Mouse (Mus musculus): Measurements from ENCODE around the gene Slc23a2. TPM values are rescaled to one million over a fixed set of nuclear protein-coding genes. Genes with fewer than 3 reads are reported as not detected.
A peak's percentile ranks its signal among the peaks of the same experiment; 100 is the strongest.

Slc23a2 gene
- 8.8 and 8.9 TPM in 2 replicates for polyA plus RNA-seq (2016; fragmentation: Nextera tagmentation; extraction: Ambion mirVana)

- WGBS, result under 1% methylated on average over 63 of the region's 68 CpGs
Measured at GRCm38 (mm10) chr2:132144971-132145691, at the start of gene Slc23a2. Slc23a2 (minus strand) TSS chr2:132145108.

GRCm38 (mm10) chr2:132190602-132191161 is 45.8 kb upstream of the Slc23a2 start:
- H3K9me3 ChIP-seq, result no peaks in the 10 kb centered on the region
- DNase-seq (ENCODE audit: low spot score), result no peak
- H3K36me3 ChIP-seq (replicated peaks), result no peaks in the 10 kb centered on the region
- no peaks in the 10 kb centered on the region for H3K4me1 ChIP-seq
- WGBS, result 84% methylated on average over 3 of the region's 3 CpGs
- H3K27me3 ChIP-seq (replicated peaks; ENCODE audit: low read depth, poor library complexity, severe bottlenecking), result no peaks in the 10 kb centered on the region
- H3K27ac ChIP-seq (replicated peaks), result no peak overlapping the region
- H3K4me3 ChIP-seq, result no peak overlapping the region

More at GRCm38 (mm10) chr2:132144971-132145691, at the start of gene Slc23a2:
- Histone ChIP-seq H3K4me3 (peak within 1 kb of the TSS; percentile 89), H3K27ac (replicated peaks) (peak within 1 kb of the TSS; percentile 81), H3K4me1 (peaks cover 27% of the 10 kb centered on the region), H3K27me3 (replicated peaks; ENCODE audit: low read depth, poor library complexity, severe bottlenecking) (peaks cover 28% of the 10 kb centered on the region), H3K9me3 (no peaks in the 10 kb centered on the region), H3K36me3 (replicated peaks) (peaks cover 7% of the 10 kb centered on the region)
- DNase-seq (ENCODE audit: low spot score), result peak; percentile 72

- DNase-seq (ENCODE audit: low spot score), result no peak
- Histone ChIP-seq H3K4me3 (no peak overlapping the region), H3K27me3 (replicated peaks; ENCODE audit: low read depth, poor library complexity, severe bottlenecking) (no peaks in the 10 kb centered on the region), H3K36me3 (replicated peaks) (no peaks in the 10 kb centered on the region), H3K4me1 (no peaks in the 10 kb centered on the region), H3K27ac (replicated peaks) (no peak overlapping the region), H3K9me3 (no peaks in the 10 kb centered on the region)
- WGBS, result 74% methylated on average over 6 of the region's 6 CpGs
Measured at GRCm38 (mm10) chr2:132183874-132184273, 39.0 kb upstream of the Slc23a2 start.

- H3K27me3 ChIP-seq (replicated peaks; ENCODE audit: low read depth, poor library complexity, severe bottlenecking), result no peaks in the 10 kb centered on the region
- no peak for DNase-seq (ENCODE audit: low spot score)
- H3K36me3 ChIP-seq (replicated peaks), result no peaks in the 10 kb centered on the region
- H3K27ac ChIP-seq (replicated peaks), result no peak overlapping the region
- no peaks in the 10 kb centered on the region for H3K4me1 ChIP-seq
- H3K4me3 ChIP-seq, result no peak overlapping the region
- 69% methylated on average over 1 of the region's 1 CpGs for WGBS
- H3K9me3 ChIP-seq, result no peaks in the 10 kb centered on the region
Measured at GRCm38 (mm10) chr2:132180463-132181205, 35.7 kb upstream of the Slc23a2 start.

- WGBS, result 89% methylated on average over 7 of the region's 7 CpGs
- no peaks in the 10 kb centered on the region for H3K36me3 ChIP-seq (replicated peaks)
- H3K9me3 ChIP-seq, result no peaks in the 10 kb centered on the region
- H3K27me3 ChIP-seq (replicated peaks; ENCODE audit: low read depth, poor library complexity, severe bottlenecking), result no peaks in the 10 kb centered on the region
- no peak for DNase-seq (ENCODE audit: low spot score)
- no peak overlapping the region for H3K27ac ChIP-seq (replicated peaks)
- H3K4me1 ChIP-seq, result no peaks in the 10 kb centered on the region
- H3K4me3 ChIP-seq, result no peak overlapping the region
Measured at GRCm38 (mm10) chr2:132179371-132179770, 34.5 kb upstream of the Slc23a2 start.

GRCm38 (mm10) chr2:132177406-132177805 is 32.5 kb upstream of the Slc23a2 start:
- H3K4me3 ChIP-seq, result no peak overlapping the region
- no peak overlapping the region for H3K27ac ChIP-seq (replicated peaks)
- WGBS, result 91% methylated on average over 9 of the region's 9 CpGs
- H3K36me3 ChIP-seq (replicated peaks), result no peaks in the 10 kb centered on the region
- no peaks in the 10 kb centered on the region for H3K9me3 ChIP-seq
- no peaks in the 10 kb centered on the region for H3K4me1 ChIP-seq
- H3K27me3 ChIP-seq (replicated peaks; ENCODE audit: low read depth, poor library complexity, severe bottlenecking), result no peaks in the 10 kb centered on the region
- DNase-seq (ENCODE audit: low spot score), result no peak

GRCm38 (mm10) chr2:132176289-132176848 is 31.5 kb upstream of the Slc23a2 start:
- 85% methylated on average over 3 of the region's 3 CpGs for WGBS
- Histone ChIP-seq H3K9me3 (no peaks in the 10 kb centered on the region), H3K27me3 (replicated peaks; ENCODE audit: low read depth, poor library complexity, severe bottlenecking) (no peaks in the 10 kb centered on the region), H3K4me1 (no peaks in the 10 kb centered on the region), H3K36me3 (replicated peaks) (no peaks in the 10 kb centered on the region), H3K27ac (replicated peaks) (no peak overlapping the region), H3K4me3 (no peak overlapping the region)
- no peak for DNase-seq (ENCODE audit: low spot score)

- Histone ChIP-seq H3K4me3 (no peak overlapping the region), H3K9me3 (no peaks in the 10 kb centered on the region), H3K27ac (replicated peaks) (no peak overlapping the region), H3K27me3 (replicated peaks; ENCODE audit: low read depth, poor library complexity, severe bottlenecking) (no peaks in the 10 kb centered on the region), H3K36me3 (replicated peaks) (no peaks in the 10 kb centered on the region), H3K4me1 (no peaks in the 10 kb centered on the region)
- DNase-seq (ENCODE audit: low spot score), result no peak
- WGBS, result 90% methylated on average over 3 of the region's 3 CpGs
Measured at GRCm38 (mm10) chr2:132174048-132174447, 29.1 kb upstream of the Slc23a2 start.

GRCm38 (mm10) chr2:132171939-132172338 is 27.0 kb upstream of the Slc23a2 start:
- no peak overlapping the region for H3K27ac ChIP-seq (replicated peaks)
- no peaks in the 10 kb centered on the region for H3K9me3 ChIP-seq
- WGBS, result 89% methylated on average over 8 of the region's 8 CpGs
- DNase-seq (ENCODE audit: low spot score), result no peak
- H3K4me3 ChIP-seq, result no peak overlapping the region
- H3K4me1 ChIP-seq, result no peaks in the 10 kb centered on the region
- no peaks in the 10 kb centered on the region for H3K27me3 ChIP-seq (replicated peaks; ENCODE audit: low read depth, poor library complexity, severe bottlenecking)
- no peaks in the 10 kb centered on the region for H3K36me3 ChIP-seq (replicated peaks)

- no peaks in the 10 kb centered on the region for H3K27me3 ChIP-seq (replicated peaks; ENCODE audit: low read depth, poor library complexity, severe bottlenecking)
- no peak for DNase-seq (ENCODE audit: low spot score)
- no peak overlapping the region for H3K27ac ChIP-seq (replicated peaks)
- no peaks in the 10 kb centered on the region for H3K36me3 ChIP-seq (replicated peaks)
- H3K9me3 ChIP-seq, result no peaks in the 10 kb centered on the region
- no peak overlapping the region for H3K4me3 ChIP-seq
- 85% methylated on average over 7 of the region's 7 CpGs for WGBS
- no peaks in the 10 kb centered on the region for H3K4me1 ChIP-seq
Measured at GRCm38 (mm10) chr2:132169150-132169549, 24.2 kb upstream of the Slc23a2 start.

GRCm38 (mm10) chr2:132163626-132164025 is 18.7 kb upstream of the Slc23a2 start:
- 0 out of 2 replicates have a peak, but pooled peaks cover 3% of the 10 kb centered on the region for H3K27me3 ChIP-seq (replicated peaks; ENCODE audit: low read depth, poor library complexity, severe bottlenecking)
- no peak for DNase-seq (ENCODE audit: low spot score)
- H3K4me3 ChIP-seq, result no peak overlapping the region
- no peaks in the 10 kb centered on the region for H3K36me3 ChIP-seq (replicated peaks)
- no peaks in the 10 kb centered on the region for H3K4me1 ChIP-seq
- 94% methylated on average over 1 of the region's 1 CpGs for WGBS
- H3K27ac ChIP-seq (replicated peaks), result no peak overlapping the region
- H3K9me3 ChIP-seq, result no peaks in the 10 kb centered on the region

- Histone ChIP-seq H3K36me3 (replicated peaks) (no peaks in the 10 kb centered on the region), H3K9me3 (no peaks in the 10 kb centered on the region), H3K4me3 (no peak overlapping the region), H3K4me1 (no peaks in the 10 kb centered on the region), H3K27me3 (replicated peaks; ENCODE audit: low read depth, poor library complexity, severe bottlenecking) (0 out of 2 replicates have a peak, but pooled peaks cover 3% of the 10 kb centered on the region), H3K27ac (replicated peaks) (no peak overlapping the region)
- no peak for DNase-seq (ENCODE audit: low spot score)
- WGBS, result 77% methylated on average over 4 of the region's 4 CpGs
Measured at GRCm38 (mm10) chr2:132157482-132157881, 12.6 kb upstream of the Slc23a2 start.

Measured in embryonic facial prominence, embryonic 10.5 days (tissue).